Mouse (Mus musculus) midbrain, embryonic 10.5 days (tissue): ENCODE data around the gene Casp1. TPM values are rescaled to one million over a fixed set of nuclear protein-coding genes. Genes with fewer than 3 reads are reported as not detected.

Source experiments
- DNase-seq: peaks from one replicate; pipeline ENCODE4 v3.0.0-alpha.2; 2017; ENCODE audit warnings: low spot score
- H3K27ac ChIP-seq: fragments of 300-500 bp; sonication (generic); replicated peaks from 2 replicates; pipeline ENCODE4 v1.5.1; 2016; ENCODE audit warnings: mild to moderate bottlenecking
- H3K27me3 ChIP-seq: fragments of 300-500 bp; sonication (generic); 2 replicates; pipeline ENCODE4 v1.6.1; 2016; ENCODE audit warnings: low read depth, mild to moderate bottlenecking; ENCODE audit not compliant: poor library complexity, severe bottlenecking
- H3K36me3 ChIP-seq: fragments of 300-500 bp; sonication (generic); 2 replicates; pipeline ENCODE4 v1.6.1; 2016; ENCODE audit warnings: mild to moderate bottlenecking, moderate library complexity
- H3K4me1 ChIP-seq: fragments of 300-500 bp; sonication (generic); 2 replicates; pipeline ENCODE4 v1.6.1; 2016
- H3K4me3 ChIP-seq: fragments of 300-500 bp; sonication (generic); 2 replicates; pipeline ENCODE4 v1.5.1; 2016; ENCODE audit warnings: mild to moderate bottlenecking, moderate library complexity
- H3K9me3 ChIP-seq: fragments of 300-500 bp; sonication (generic); replicated peaks from 2 replicates; pipeline ENCODE4 v1.6.1; 2016; ENCODE audit warnings: mild to moderate bottlenecking
- WGBS: fragments of 180-500 bp; shearing (Covaris S2); methylation state at CpG from one replicate; pipeline ENCODE4 v1.1.7; 2016; 5-methylcytosine and 5-hydroxymethylcytosine counted together
- polyA plus RNA-seq: library from polyadenylated mRNA; unstranded; fragments of >200 nt; fragmentation: Nextera tagmentation; extraction: Ambion mirVana; gene quantifications from 2 replicates; pipeline ENCODE4 v1.2.1, GENCODE M21; 2016

The Casp1 gene
- polyA plus RNA-seq, 1 experiment from 2014 or later = 0.98 TPM

GRCm38 (mm10) chr9:5332441-5332840 is 34.1 kb downstream of the Casp1 start:
- Histone ChIP-seq H3K4me1 (no peaks in the 10 kb centered on the region), H3K9me3 (no peaks in the 10 kb centered on the region), H3K27ac (no peak overlapping the region), H3K4me3 (no peak overlapping the region), H3K36me3 (no peaks in the 10 kb centered on the region), H3K27me3 (no peaks in the 10 kb centered on the region)
- DNase-seq = no peak

- H3K27me3 ChIP-seq = no peaks in the 10 kb centered on the region
- H3K4me3 ChIP-seq = no peak overlapping the region
- no peaks in the 10 kb centered on the region for H3K4me1 ChIP-seq
- H3K9me3 ChIP-seq = no peaks in the 10 kb centered on the region
- DNase-seq = no peak
- H3K27ac ChIP-seq = no peak overlapping the region
- WGBS = 90% methylated on average over 1 of the region's 1 CpGs
- no peaks in the 10 kb centered on the region for H3K36me3 ChIP-seq
Observed at GRCm38 (mm10) chr9:5333422-5333821, 35.1 kb downstream of the Casp1 start.

GRCm38 (mm10) chr9:5343092-5343491 is 44.8 kb downstream of the Casp1 start:
- H3K4me1 ChIP-seq = no peaks in the 10 kb centered on the region
- no peaks in the 10 kb centered on the region for H3K27me3 ChIP-seq
- 94% methylated on average over 1 of the region's 1 CpGs for WGBS
- DNase-seq = no peak
- no peaks in the 10 kb centered on the region for H3K36me3 ChIP-seq
- H3K27ac ChIP-seq = no peak overlapping the region
- H3K9me3 ChIP-seq = no peaks in the 10 kb centered on the region
- no peak overlapping the region for H3K4me3 ChIP-seq

GRCm38 (mm10) chr9:5344090-5344489 is 45.8 kb downstream of the Casp1 start:
- no peaks in the 10 kb centered on the region for H3K36me3 ChIP-seq
- DNase-seq = no peak
- H3K4me1 ChIP-seq = no peaks in the 10 kb centered on the region
- H3K9me3 ChIP-seq = no peaks in the 10 kb centered on the region
- H3K27me3 ChIP-seq = no peaks in the 10 kb centered on the region
- H3K27ac ChIP-seq = no peak overlapping the region
- WGBS = 88% methylated on average over 4 of the region's 4 CpGs
- H3K4me3 ChIP-seq = no peak overlapping the region

- Histone ChIP-seq H3K27ac (no peak within 1 kb of the TSS), H3K27me3 (no peaks in the 10 kb centered on the region), H3K36me3 (no peaks in the 10 kb centered on the region), H3K4me1 (no peaks in the 10 kb centered on the region), H3K4me3 (no peak within 1 kb of the TSS), H3K9me3 (no peaks in the 10 kb centered on the region)
- DNase-seq = no peak
- 75% methylated on average over 4 of the region's 4 CpGs for WGBS
Observed at GRCm38 (mm10) chr9:5345291-5345898, 47.1 kb downstream of the Casp1 start, which contains the start of gene Casp12. Gene Casp12 (plus strand): TSS chr9:5345430.

GRCm38 (mm10) chr9:5347381-5347780 is 49.1 kb downstream of the Casp1 start:
- H3K4me1 ChIP-seq = no peaks in the 10 kb centered on the region
- no peak for DNase-seq
- no peaks in the 10 kb centered on the region for H3K36me3 ChIP-seq
- H3K9me3 ChIP-seq = no peaks in the 10 kb centered on the region
- WGBS = 83% methylated on average over 4 of the region's 4 CpGs
- no peak overlapping the region for H3K4me3 ChIP-seq
- no peak overlapping the region for H3K27ac ChIP-seq
- no peaks in the 10 kb centered on the region for H3K27me3 ChIP-seq

GRCm38 (mm10) chr9:5353673-5354072 is 55.4 kb downstream of the Casp1 start:
- Histone ChIP-seq H3K4me1 (no peaks in the 10 kb centered on the region), H3K27ac (no peak overlapping the region), H3K9me3 (no peaks in the 10 kb centered on the region), H3K36me3 (no peaks in the 10 kb centered on the region), H3K27me3 (no peaks in the 10 kb centered on the region), H3K4me3 (no peak overlapping the region)
- DNase-seq = no peak
- WGBS = 80% methylated on average over 2 of the region's 2 CpGs

- no peak overlapping the region for H3K4me3 ChIP-seq
- no peaks in the 10 kb centered on the region for H3K36me3 ChIP-seq
- no peaks in the 10 kb centered on the region for H3K27me3 ChIP-seq
- H3K27ac ChIP-seq = no peak overlapping the region
- no peaks in the 10 kb centered on the region for H3K4me1 ChIP-seq
- H3K9me3 ChIP-seq = no peaks in the 10 kb centered on the region
- DNase-seq = no peak
Observed at GRCm38 (mm10) chr9:5356801-5357200, 58.5 kb downstream of the Casp1 start.

Other genes with a start within 250 kb of the Casp1 start
- 0.12 TPM in 1 of 2 replicates, not detected in the other for gene Casp4, start 10.3 kb downstream of the Casp1 start, polyA plus RNA-seq
- not detected in 2 replicates for gene Casp12, start 46.9 kb downstream of the Casp1 start, polyA plus RNA-seq